Mouse (Mus musculus) ES-Bruce4 (cell line): ENCODE measurements around the gene Baiap2l2.
A peak's percentile ranks its signal among the peaks of the same experiment; 100 is the strongest.

ENCODE experiments used
- CTCF ChIP-seq: IDR thresholded peaks from one replicate; pipeline ENCODE4 v1.8.1; 2011; ENCODE audit warnings: low read depth, low read length
- EP300 ChIP-seq: IDR thresholded peaks from 2 replicates; pipeline ENCODE4 v1.6.1; 2011; ENCODE audit warnings: low read depth, low read length; ENCODE audit not compliant: insufficient read depth
- POLR2A ChIP-seq: IDR thresholded peaks from one replicate; pipeline ENCODE4 v1.8.1; 2011; ENCODE audit warnings: low read length; ENCODE audit not compliant: insufficient read depth

DNA sequence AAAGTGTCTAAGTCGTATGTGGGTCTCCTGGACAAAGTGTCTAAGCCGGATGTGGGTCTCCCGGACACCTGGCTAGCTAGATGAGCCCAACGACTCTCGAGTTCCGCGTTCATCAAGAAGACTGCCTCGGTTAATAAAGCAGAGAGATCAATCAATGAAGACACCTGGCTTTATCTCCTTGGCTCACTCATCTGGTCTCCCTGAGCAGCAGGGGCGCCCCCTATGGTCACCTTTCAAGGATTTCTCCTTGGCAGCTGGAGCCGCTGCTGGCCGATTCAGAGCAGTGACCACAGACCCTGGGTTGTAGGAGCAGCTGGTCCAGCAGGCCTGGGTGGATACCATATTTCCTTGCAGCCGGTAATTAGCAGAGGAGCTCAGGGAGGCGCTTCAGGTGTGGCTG is 23.0 kb downstream of the Baiap2l2 start:
- TF ChIP-seq CTCF (peak; percentile 56), POLR2A (no peak), EP300 (no peak)
